Mouse (Mus musculus) liver, adult 2 months (tissue): ENCODE data around the gene Crhbp. TPM values are rescaled to one million over a fixed set of nuclear protein-coding genes. Genes with fewer than 3 reads are reported as not detected.

Experiments used
- DNase-seq: peaks from one replicate; pipeline ENCODE4 v3.0.0-alpha.2; 2011; ENCODE audit warnings: low read depth, low spot score; ENCODE audit errors: extremely low read depth
- H3K27ac ChIP-seq: fragments of 200-500 bp; replicated peaks from 2 replicates; pipeline ENCODE4 v1.5.1; 2012; ENCODE audit warnings: low read depth, mild to moderate bottlenecking, control low read depth, inconsistent platforms, low read length; ENCODE audit not compliant: insufficient read depth
- H3K27me3 ChIP-seq: fragments of 200-500 bp; 2 replicates; pipeline ENCODE4 v1.6.1; 2012; ENCODE audit warnings: mild to moderate bottlenecking, moderate library complexity, low read length, inconsistent platforms; ENCODE audit not compliant: control insufficient read depth, insufficient read depth
- H3K36me3 ChIP-seq: fragments of 200-500 bp; 2 replicates; pipeline ENCODE4 v1.6.1; 2012; ENCODE audit warnings: low read length, inconsistent platforms; ENCODE audit not compliant: control insufficient read depth, insufficient read depth
- H3K4me1 ChIP-seq: fragments of 200-500 bp; 2 replicates; pipeline ENCODE4 v1.6.1; 2011; ENCODE audit warnings: low read length; ENCODE audit not compliant: control insufficient read depth, insufficient read depth
- H3K4me3 ChIP-seq: fragments of 200-500 bp; 2 replicates; pipeline ENCODE4 v1.5.1; 2011; ENCODE audit warnings: low read depth, mild to moderate bottlenecking, control low read depth, low read length, moderate library complexity; ENCODE audit not compliant: insufficient read depth
- H3K79me2 ChIP-seq: fragments of 200-500 bp; 2 replicates; pipeline ENCODE4 v1.6.1; 2012; ENCODE audit warnings: inconsistent platforms, mild to moderate bottlenecking, low read length, moderate library complexity; ENCODE audit not compliant: control insufficient read depth, insufficient read depth
- H3K9ac ChIP-seq: fragments of 200-500 bp; 2 replicates; pipeline ENCODE4 v1.6.1; 2012; ENCODE audit warnings: low read depth, mild to moderate bottlenecking, control low read depth, inconsistent platforms, low read length
- CTCF ChIP-seq: fragments of 200-500 bp; IDR thresholded peaks from 2 replicates; pipeline ENCODE4 v1.5.1; 2011; ENCODE audit warnings: low read depth, low read length, control low read depth
- POLR2A ChIP-seq: fragments of 200-500 bp; IDR thresholded peaks from 2 replicates; pipeline ENCODE4 v1.6.1; 2011; ENCODE audit warnings: low read length, control low read depth; ENCODE audit not compliant: insufficient read depth; ENCODE audit errors: extremely low read depth
- WGBS: fragments of 180-500 bp; shearing (Covaris S2); methylation state at CpG from one replicate; pipeline ENCODE4 v1.1.7; 2018; 5-methylcytosine and 5-hydroxymethylcytosine counted together
- polyA plus RNA-seq: library from polyadenylated mRNA; depleted of rRNA; stranded (reverse); fragments of >200 nt; gene quantifications from 2 replicates; pipeline ENCODE4 v1.2.3, GENCODE M21; 2012
- total RNA-seq: library from RNA; depleted of rRNA; stranded (reverse); fragments of >200 nt; gene quantifications from 2 replicates; pipeline ENCODE4 v1.2.3, GENCODE M21; 2014

Gene Crhbp
- total and polyA plus RNA-seq, 2 experiments = not detected

GRCm38 (mm10) chr13:95427499-95427898, 17.2 kb downstream of the Crhbp start:
- WGBS = 88% methylated on average over 3 of the region's 3 CpGs
- H3K4me1 ChIP-seq = no peaks in the 10 kb centered on the region

DNA sequence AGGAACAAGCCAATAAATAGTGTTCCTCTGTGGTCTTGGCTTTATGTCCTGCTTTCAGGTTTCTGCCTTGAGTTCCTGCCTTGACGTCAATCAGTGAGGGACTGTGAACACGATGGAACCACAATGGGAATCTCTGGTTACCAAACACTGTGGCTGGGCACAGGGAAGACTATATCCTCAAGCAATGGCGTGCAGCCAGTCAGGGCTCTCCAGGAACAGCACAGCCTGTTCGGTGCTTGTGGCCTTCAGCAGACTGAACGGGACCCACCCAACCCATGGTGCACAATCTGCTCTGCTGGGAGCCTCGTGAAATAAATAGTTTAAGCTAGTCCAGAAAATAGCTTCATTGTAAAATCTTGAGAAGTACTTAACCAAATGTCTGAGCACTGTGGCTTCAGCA, 18.3 kb downstream of the Crhbp start:
- Histone ChIP-seq H3K27me3 (no peaks in the 10 kb centered on the region), H3K79me2 (no peaks in the 10 kb centered on the region), H3K36me3 (no peaks in the 10 kb centered on the region), H3K27ac (no peak overlapping the region), H3K9ac (no peak overlapping the region), H3K4me1 (no peaks in the 10 kb centered on the region), H3K4me3 (no peak overlapping the region)
- WGBS = 82% methylated on average over 6 of the region's 6 CpGs
- DNase-seq = no peak
- TF ChIP-seq CTCF = no peak
- no peak for TF ChIP-seq POLR2A

More at GRCm38 (mm10) chr13:95427499-95427898, 17.2 kb downstream of the Crhbp start:
- H3K9ac ChIP-seq = no peak overlapping the region
- TF ChIP-seq CTCF (no peak), POLR2A (no peak)
- no peak overlapping the region for H3K4me3 ChIP-seq
- no peak overlapping the region for H3K27ac ChIP-seq
- H3K36me3 ChIP-seq = no peaks in the 10 kb centered on the region
- H3K79me2 ChIP-seq = no peaks in the 10 kb centered on the region
- H3K27me3 ChIP-seq = no peaks in the 10 kb centered on the region
- no peak for DNase-seq

GRCm38 (mm10) chr13:95425484-95425883, 19.2 kb downstream of the Crhbp start:
- H3K79me2 ChIP-seq = no peaks in the 10 kb centered on the region
- WGBS = 80% methylated on average over 6 of the region's 6 CpGs
- H3K4me3 ChIP-seq = no peak overlapping the region
- H3K27ac ChIP-seq = no peak overlapping the region
- DNase-seq = no peak
- no peak overlapping the region for H3K9ac ChIP-seq
- no peaks in the 10 kb centered on the region for H3K27me3 ChIP-seq
- TF ChIP-seq POLR2A (no peak), CTCF (no peak)
- no peaks in the 10 kb centered on the region for H3K36me3 ChIP-seq
- no peaks in the 10 kb centered on the region for H3K4me1 ChIP-seq

DNA sequence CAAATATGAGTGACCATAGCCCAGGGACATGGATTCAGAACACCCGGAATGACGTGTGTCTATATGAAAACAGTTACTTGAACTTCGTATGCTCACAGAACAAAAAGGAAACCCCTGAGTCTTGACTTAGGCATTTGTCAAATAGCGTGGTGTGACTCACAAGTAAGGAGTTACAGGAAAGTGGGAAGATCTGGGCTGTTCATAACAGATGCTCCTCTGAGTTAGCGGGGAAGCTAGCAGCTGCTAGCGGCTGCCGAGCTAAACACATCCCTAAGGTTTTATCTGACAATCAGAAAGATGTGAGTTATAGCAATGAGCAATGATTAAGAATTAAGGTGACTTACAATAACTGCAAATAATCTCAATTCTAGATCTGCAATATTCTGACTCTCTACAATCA, 19.8 kb downstream of the Crhbp start:
- Histone ChIP-seq H3K36me3 (no peaks in the 10 kb centered on the region), H3K79me2 (no peaks in the 10 kb centered on the region), H3K4me3 (no peak overlapping the region), H3K4me1 (no peaks in the 10 kb centered on the region), H3K27me3 (no peaks in the 10 kb centered on the region), H3K27ac (no peak overlapping the region), H3K9ac (no peak overlapping the region)
- 87% methylated on average over 7 of the region's 7 CpGs for WGBS
- TF ChIP-seq POLR2A (no peak), CTCF (no peak)
- DNase-seq = no peak

DNA sequence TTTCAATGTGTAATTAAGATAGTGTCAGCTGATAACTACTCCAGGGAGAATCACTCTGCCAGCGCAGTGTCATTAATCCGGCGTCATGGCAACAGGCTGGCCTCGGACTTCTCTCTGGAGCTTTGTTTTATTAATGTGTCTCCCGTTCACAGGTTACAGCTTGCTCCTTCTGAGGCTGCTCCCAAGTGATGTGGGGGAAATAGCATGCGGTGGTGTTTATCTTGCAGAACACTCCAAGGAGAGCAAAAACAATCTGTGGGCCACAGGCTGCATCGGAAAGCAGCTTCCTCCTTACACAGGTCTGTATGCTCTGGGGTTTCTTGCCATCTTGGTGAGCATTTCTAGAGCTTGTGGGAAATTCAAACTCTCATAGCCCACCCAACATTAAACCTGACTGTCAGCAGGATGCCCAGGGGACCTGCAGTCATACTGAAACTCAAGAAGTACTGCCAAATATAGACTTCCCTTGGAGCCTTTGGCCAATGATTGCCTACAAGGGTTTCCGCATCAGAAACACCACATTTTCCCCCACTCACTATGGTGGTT, 25.4 kb downstream of the Crhbp start:
- TF ChIP-seq CTCF = no peak
- no peak for TF ChIP-seq POLR2A
- Histone ChIP-seq H3K4me1 (no peaks in the 10 kb centered on the region), H3K36me3 (no peaks in the 10 kb centered on the region), H3K79me2 (no peaks in the 10 kb centered on the region), H3K4me3 (no peak overlapping the region), H3K9ac (no peak overlapping the region), H3K27me3 (no peaks in the 10 kb centered on the region; the same call in 1 of the 2 replicates), H3K27ac (no peak overlapping the region)
- 21% methylated on average over 8 of the region's 8 CpGs for WGBS
- no peak for DNase-seq

DNA sequence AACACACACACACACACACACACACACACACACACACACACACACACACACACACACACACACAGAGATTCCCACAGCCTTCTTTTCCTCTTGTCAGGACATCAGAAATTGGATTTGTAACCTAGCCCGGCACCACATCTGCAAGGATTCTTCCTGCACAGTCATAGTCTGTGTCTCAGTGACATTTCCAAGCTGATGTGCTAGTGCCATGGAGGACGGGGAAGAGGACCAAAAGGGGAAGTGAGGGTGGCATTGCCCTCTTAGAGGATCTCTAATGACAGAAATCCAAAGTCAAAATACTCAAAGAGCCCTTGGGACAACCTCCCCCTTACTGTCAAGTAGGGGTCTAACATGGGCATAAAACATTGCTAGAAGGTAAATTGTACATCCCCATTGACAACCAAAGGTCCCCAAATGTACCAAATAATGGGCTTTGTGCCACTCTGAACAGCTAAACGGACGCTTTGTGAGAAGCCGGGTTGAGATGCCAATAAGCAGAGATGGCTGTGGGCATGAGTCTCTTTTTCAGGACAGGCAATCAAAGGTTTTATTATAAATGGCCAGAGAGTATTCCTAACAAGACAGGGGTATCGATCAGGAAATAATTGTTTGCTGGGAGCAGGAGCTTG, 26.0 kb downstream of the Crhbp start:
- no peak overlapping the region for H3K9ac ChIP-seq
- no peak overlapping the region for H3K4me3 ChIP-seq
- 40% methylated on average over 6 of the region's 6 CpGs for WGBS
- no peaks in the 10 kb centered on the region; the same call in 1 of the 2 replicates for H3K27me3 ChIP-seq
- TF ChIP-seq POLR2A (no peak), CTCF (no peak)
- DNase-seq = no peak
- H3K27ac ChIP-seq = no peak overlapping the region
- H3K36me3 ChIP-seq = no peaks in the 10 kb centered on the region
- no peaks in the 10 kb centered on the region for H3K79me2 ChIP-seq
- H3K4me1 ChIP-seq = no peaks in the 10 kb centered on the region
